Mouse (Mus musculus): ENCODE data around the gene 4930579F01Rik.

The 4930579F01Rik gene

DNA sequence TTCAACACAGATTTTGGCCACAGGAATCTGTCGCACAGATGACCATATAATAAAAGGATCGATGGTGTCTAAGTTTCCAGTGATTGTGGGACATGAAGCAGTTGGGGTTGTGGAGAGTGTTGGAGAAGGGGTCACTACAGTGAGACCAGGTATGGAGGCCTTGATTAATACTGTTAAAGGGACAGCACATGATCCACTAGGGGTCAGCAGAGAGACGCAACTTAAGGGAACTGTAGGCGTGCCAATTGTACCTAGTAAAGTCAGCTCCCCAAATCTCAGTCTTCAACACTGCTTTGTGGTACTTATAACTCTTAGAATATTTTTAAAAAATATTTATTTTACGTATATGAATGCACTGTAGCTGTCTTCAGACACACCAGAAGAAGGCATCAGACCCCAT, 29.3 kb upstream of the 4930579F01Rik start:
- ChIA-PET POLR2A (interaction anchor here in 1 of 4 experiments (0.8 to 1.5 kb wide), 2 partner anchors 26 to 80 kb away, joined by 3 read pairs; partner anchors contain the start of gene Trmt10a), CTCF (interaction anchor here (0.6 to 2.6 kb wide), 7 partner anchors 11 to 782 kb away, joined by 3 to 12 read pairs (median 4); no protein-coding TSS in a partner anchor)

DNA sequence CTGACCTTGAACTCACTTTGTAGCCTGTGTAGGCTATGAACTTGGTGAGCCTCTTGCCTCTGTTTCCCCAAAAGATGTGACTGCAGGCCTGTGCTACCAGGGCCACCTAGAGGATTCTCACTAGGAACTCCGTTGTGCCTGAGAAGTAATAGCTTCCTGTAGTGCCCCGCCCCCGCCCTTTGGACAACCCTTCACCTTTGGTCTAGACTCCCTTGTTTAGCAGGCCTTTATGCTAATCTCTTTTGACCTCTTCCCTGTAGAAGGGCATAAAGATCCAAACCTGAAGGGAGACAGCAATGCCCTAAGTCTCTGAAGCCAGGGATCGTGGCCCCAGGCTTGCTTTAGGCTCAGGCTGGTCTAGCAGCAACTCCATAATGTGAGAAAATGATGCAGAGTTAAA, 28.9 kb upstream of the 4930579F01Rik start:
- ChIA-PET POLR2A (interaction anchor here in 1 of 4 experiments (0.8 kb wide), 1 partner anchor 79 kb away, joined by 3 read pairs; the partner anchor contains the start of gene Trmt10a), CTCF (interaction anchor here in 3 of 4 experiments (1.0 to 2.6 kb wide), 3 partner anchors 24 to 88 kb away, joined by 3 to 12 read pairs (median 6); no protein-coding TSS in a partner anchor)

GRCm38 (mm10) chr3:138221116-138221515, 27.5 kb upstream of the 4930579F01Rik start:
- CTCF ChIA-PET: no interaction called here
- POLR2A ChIA-PET: no interaction called here

DNA sequence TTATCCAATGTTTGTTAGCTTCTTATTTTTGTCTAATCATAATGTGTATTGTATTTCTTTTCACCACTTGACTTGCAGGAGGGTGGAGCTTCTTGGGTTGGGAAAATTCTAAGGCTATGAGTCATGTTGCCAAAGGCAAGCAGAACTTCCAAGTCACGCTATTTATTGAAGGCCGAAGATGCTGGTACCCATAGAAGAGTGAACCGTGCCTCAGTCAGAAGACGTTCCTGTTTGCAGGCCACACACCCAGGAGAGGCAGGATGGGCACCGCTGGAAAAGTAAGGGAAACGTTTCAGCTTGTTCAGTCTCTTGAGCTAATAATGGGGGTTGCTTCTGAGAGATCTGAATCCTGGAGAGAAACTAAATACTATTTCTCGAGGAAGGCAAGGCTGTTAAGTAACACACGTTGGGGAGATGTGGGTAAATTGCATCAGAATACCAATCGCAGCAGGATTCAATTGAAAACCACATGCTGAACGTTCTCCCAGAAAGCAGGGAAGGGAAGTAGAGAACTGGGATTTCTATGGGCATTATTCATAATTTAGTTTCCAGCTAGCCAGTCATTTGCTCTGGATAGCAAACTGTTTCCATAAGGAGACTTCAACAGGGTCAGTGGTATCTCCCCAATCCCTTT, 24.1 kb upstream of the 4930579F01Rik start, which contains the start of gene Adh7:
Gene Adh7, plus strand, starts transcription at position 130 of the 634 bp plus-strand sequence.
- CTCF ChIA-PET: interaction anchor here in 2 of 4 experiments (1.3 to 1.4 kb wide), 2 partner anchors 19 to 20 kb away, joined by 3 to 4 read pairs; no protein-coding TSS in a partner anchor

GRCm38 (mm10) chr3:138216091-138216490, 22.5 kb upstream of the 4930579F01Rik start:
- ChIA-PET CTCF (interaction anchor here in 3 of 4 experiments (0.6 to 1.1 kb wide), 4 partner anchors 18 to 383 kb away, joined by 3 to 5 read pairs (median 4); no protein-coding TSS in a partner anchor), POLR2A (interaction anchor here in 1 of 4 experiments (0.6 to 1.4 kb wide), 7 partner anchors 56 to 389 kb away, joined by 3 to 5 read pairs (median 3); no protein-coding TSS in a partner anchor)

More for the DNA sequence above, 24.1 kb upstream of the 4930579F01Rik start, which contains the start of gene Adh7:
- POLR2A ChIA-PET: no interaction called here

DNA sequence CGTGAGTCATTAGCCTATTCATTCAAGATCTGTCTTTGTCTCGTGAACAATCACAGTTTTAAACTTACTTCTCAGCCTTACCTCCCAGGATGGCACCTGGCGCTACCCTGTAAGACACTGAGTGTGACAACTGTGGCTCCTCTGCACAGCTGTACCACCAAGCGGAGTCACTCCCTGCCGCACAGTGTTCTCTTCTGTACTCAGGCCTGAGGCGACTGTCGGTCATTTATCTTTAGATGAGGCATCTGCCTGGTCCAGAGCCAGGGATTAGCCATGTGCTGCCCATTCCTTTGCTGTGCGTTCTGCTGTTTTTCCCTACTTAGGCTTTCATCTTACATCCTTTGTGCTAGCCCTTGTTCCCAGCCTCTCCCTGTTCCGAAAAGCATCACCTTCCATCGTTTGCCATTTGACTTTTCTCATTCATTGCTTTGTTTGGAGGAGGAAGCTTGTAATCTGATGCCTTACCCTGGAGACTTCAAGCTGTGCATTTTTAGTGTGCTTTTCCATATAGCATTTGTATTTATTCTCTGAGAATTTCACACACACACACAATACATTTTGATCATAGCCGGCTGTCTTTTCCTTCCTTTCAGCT, 21.9 kb upstream of the 4930579F01Rik start:
- ChIA-PET POLR2A (interaction anchor here in 3 of 4 experiments (0.6 to 1.3 kb wide), 9 partner anchors 13 to 389 kb away, joined by 3 to 4 read pairs (median 3); no protein-coding TSS in a partner anchor), CTCF (interaction anchor here in 2 of 4 experiments (0.8 to 1.1 kb wide), 2 partner anchors 17 to 101 kb away, joined by 3 to 5 read pairs; no protein-coding TSS in a partner anchor)

DNA sequence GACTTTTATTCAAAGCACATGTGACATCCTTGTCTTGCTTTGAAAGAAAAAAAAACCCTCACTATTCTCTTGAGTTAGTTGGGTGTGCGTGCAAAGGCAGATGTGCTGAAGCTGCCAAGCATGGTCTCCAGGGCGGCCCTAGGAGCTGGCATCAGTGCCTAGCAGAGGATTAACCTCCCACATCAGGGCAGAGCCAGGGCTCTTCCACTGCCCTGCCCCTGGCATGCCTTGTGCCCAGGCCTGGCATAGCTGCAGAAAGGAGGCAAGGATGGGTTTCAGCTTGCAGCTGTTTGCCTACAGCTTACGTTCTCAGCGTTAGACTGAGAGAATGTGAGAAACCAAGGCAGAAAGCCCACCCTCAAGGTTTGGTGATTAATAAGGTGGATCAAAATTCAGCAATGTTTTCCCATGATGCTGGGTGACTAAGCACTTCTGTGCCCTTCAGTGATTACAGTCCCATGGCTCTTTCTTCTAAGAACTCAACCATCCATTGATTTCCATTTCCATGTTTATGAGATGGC, 18.9 kb upstream of the 4930579F01Rik start:
- CTCF ChIA-PET: interaction anchor here in 1 of 4 experiments (1.6 kb wide), 1 partner anchor 14 kb away, joined by 5 read pairs; no protein-coding TSS in a partner anchor

GRCm38 (mm10) chr3:138210432-138211075, 16.9 kb upstream of the 4930579F01Rik start:
- ChIA-PET POLR2A (interaction anchor here in 2 of 4 experiments (0.6 to 0.7 kb wide), 2 partner anchors 17 to 178 kb away, joined by 4 to 7 read pairs; no protein-coding TSS in a partner anchor), CTCF (interaction anchor here in 1 of 4 experiments (0.6 kb wide), 1 partner anchor 296 kb away, joined by 4 read pairs; no protein-coding TSS in a partner anchor)

More for the DNA sequence above, 18.9 kb upstream of the 4930579F01Rik start:
- POLR2A ChIA-PET: interaction anchor here in 1 of 4 experiments (0.5 kb wide), 1 partner anchor 69 kb away, joined by 3 read pairs; no protein-coding TSS in a partner anchor

- ChIA-PET POLR2A (interaction anchor here in 1 of 4 experiments (1.3 kb wide), 1 partner anchor 11 kb away, joined by 3 read pairs; no protein-coding TSS in a partner anchor), CTCF (interaction anchor here in 1 of 4 experiments (1.1 kb wide), 1 partner anchor 11 kb away, joined by 4 read pairs; no protein-coding TSS in a partner anchor)
Observed at GRCm38 (mm10) chr3:138208821-138209220, 15.2 kb upstream of the 4930579F01Rik start.

DNA sequence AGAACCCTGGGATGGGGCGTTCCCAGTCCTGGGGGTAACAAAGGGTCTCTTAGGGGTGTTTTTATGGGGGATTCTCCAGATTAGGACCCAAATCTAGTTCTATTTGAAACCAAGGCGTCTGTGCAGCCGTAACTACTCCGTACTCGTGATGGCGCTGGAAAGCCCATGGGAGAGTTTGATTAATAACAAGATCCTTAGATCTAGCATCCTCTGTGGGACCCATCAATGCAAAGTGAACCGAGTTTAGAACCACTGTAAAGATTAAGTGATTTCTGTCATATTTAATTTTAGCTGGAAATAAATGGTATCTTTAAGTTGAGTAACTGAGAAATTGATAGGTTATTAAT, 5.1 kb upstream of the 4930579F01Rik start:
- POLR2A ChIA-PET: interaction anchor here in 2 of 4 experiments (0.6 to 1.8 kb wide), 6 partner anchors 10 to 327 kb away, joined by 3 to 7 read pairs (median 5); partner anchors contain the start of genes Eif4e (in 1 of the 2), Metap1 (in 1 of the 2) and Mttp (in 1 of the 2)
- CTCF ChIA-PET: interaction anchor here (0.5 to 2.7 kb wide), 57 partner anchors 9 to 446 kb away, joined by 3 to 26 read pairs (median 4); partner anchors contain the start of genes Mttp (in 3 of the 4), Adh6a (in 1 of the 4) and Adh7 (in 1 of the 4)

DNA sequence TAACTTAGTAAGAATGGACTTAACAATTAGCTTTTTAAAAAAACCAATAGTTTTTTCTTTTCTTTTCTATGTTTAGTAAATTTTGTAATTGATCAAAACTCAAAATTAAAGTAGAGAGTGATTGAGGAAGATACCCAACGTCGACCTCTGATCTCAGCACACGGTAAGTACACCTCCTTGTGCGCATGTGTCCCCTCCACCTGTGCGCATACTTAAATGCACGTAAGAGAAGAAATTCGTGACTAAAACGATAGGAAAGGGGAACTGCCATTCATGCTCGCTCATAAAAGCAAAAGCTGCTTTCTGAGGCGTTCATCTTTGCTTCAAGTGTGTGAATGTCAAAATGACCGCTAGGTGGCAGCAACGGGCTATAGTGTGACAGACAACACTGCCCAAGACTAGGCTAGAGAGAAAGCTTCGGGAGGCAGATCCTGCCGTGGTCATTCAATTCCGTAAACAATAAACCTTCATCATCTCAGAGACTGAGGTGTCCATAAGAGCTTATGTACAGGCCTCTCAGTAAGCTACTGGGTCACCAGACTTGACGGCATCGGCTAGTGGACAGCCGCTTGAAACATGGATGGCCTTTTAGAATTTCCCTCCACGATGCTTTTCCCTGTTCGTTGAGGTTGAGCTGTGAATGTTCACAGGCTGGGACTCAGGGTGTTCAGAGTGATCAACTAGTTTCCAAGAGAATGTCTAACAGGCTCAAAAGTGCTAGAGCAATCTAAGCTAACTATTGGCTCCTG, 4.5 kb upstream of the 4930579F01Rik start:
- ChIA-PET POLR2A (interaction anchor here in 2 of 4 experiments (0.6 to 1.9 kb wide), 7 partner anchors 11 to 334 kb away, joined by 3 to 9 read pairs (median 6); partner anchors contain the start of genes Eif4e (in 1 of the 2), H2afz (in 1 of the 2), Metap1 (in 1 of the 2) and Mttp (in 1 of the 2)), CTCF (interaction anchor here (0.5 to 2.7 kb wide), 61 partner anchors 8 to 446 kb away, joined by 3 to 26 read pairs (median 4); partner anchors contain the start of genes Mttp (in 3 of the 4), Adh6a (in 1 of the 4) and Adh7 (in 1 of the 4))

GRCm38 (mm10) chr3:138197556-138197955, 3.9 kb upstream of the 4930579F01Rik start:
- ChIA-PET POLR2A (interaction anchor here in 2 of 4 experiments (1.0 to 1.9 kb wide), 6 partner anchors 11 to 334 kb away, joined by 3 to 9 read pairs (median 6); partner anchors contain the start of genes Eif4e (in 1 of the 2), H2afz (in 1 of the 2), Metap1 (in 1 of the 2) and Mttp (in 1 of the 2)), CTCF (interaction anchor here (0.5 to 2.7 kb wide), 53 partner anchors 8 to 423 kb away, joined by 3 to 26 read pairs (median 4); partner anchors contain the start of genes Mttp (in 2 of the 4) and Adh6a (in 1 of the 4))

DNA sequence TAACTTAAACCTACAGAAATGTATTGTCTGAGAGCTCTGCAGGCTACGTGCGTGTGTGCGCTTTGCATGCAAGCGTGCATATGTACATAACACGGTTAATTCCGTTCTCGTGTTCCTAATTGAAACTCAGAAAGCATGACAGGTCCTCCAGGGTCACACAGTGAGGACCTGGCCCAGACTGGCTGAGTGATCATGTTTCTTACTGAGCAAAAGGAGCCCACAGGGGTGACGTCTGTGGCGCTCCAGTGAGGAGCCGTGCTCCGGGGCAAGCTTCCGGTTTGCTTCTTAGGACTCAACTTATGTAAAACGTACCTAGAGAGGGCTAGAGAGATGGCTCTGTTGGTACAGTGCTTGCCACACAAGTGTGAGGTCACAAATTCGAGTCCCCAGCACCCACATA, 3.5 kb upstream of the 4930579F01Rik start:
- POLR2A ChIA-PET: interaction anchor here in 3 of 4 experiments (0.5 to 1.9 kb wide), 5 partner anchors 27 to 333 kb away, joined by 3 to 9 read pairs (median 4); partner anchors contain the start of genes Eif4e (in 1 of the 3), H2afz (in 1 of the 3) and Mttp (in 1 of the 3)

GRCm38 (mm10) chr3:138192260-138192659, 1.4 kb downstream of the 4930579F01Rik start:
- CTCF ChIA-PET: no interaction called here
- POLR2A ChIA-PET: interaction anchor here in 1 of 4 experiments (0.6 kb wide), 1 partner anchor 9 kb away, joined by 4 read pairs; no protein-coding TSS in a partner anchor

More for the DNA sequence above, 3.5 kb upstream of the 4930579F01Rik start:
- CTCF ChIA-PET: interaction anchor here (0.6 to 2.7 kb wide), 12 partner anchors 9 to 424 kb away, joined by 3 to 12 read pairs (median 6); no protein-coding TSS in a partner anchor

GRCm38 (mm10) chr3:138185995-138186930, 7.4 kb downstream of the 4930579F01Rik start:
- ChIA-PET POLR2A (no interaction called here), CTCF (no interaction called here)

Measured in embryonic stem cell, embryonic (primary cell).